Mouse (Mus musculus): ENCODE data around the gene Kank3.
A peak's percentile ranks its signal among the peaks of the same experiment; 100 is the strongest.

The Kank3 gene

GRCm38 (mm10) chr17:33857816-33858215 is 47.5 kb downstream of the Kank3 start:
- no peak for DNase-seq (ENCODE audit: low spot score in 2 of 2)

GRCm38 (mm10) chr17:33865330-33866030 is 55.2 kb downstream of the Kank3 start:
- DNase-seq (ENCODE audit: low spot score in 2 of 2): peak; percentile 80 to 93
